Mouse (Mus musculus) embryonic fibroblast, embryonic 13.5 days (primary cell): ENCODE measurements around the gene Ppan.

ENCODE experiments used
- CTCF ChIP-seq: IDR thresholded peaks from 2 replicates; pipeline ENCODE4 v1.5.1; 2011; ENCODE audit warnings: mild to moderate bottlenecking, control low read depth, low read length, moderate library complexity, borderline replicate concordance; ENCODE audit not compliant: insufficient read depth
- POLR2A ChIP-seq: IDR thresholded peaks from 2 replicates; pipeline ENCODE4 v1.6.1; 2011; ENCODE audit warnings: low read depth, mild to moderate bottlenecking, control low read depth, low read length, moderate library complexity

GRCm38 (mm10) chr9:20888386-20888765, 401 bp downstream of the Ppan start:
- TF ChIP-seq POLR2A (no peak), CTCF (no peak)
